In genomic region chr16:59585706-59586244, GRCm38 (mm10) we compare ENCODE assay signal across 25 mouse cellular contexts. TPM values are rescaled to one million over a fixed set of nuclear protein-coding genes. Genes with fewer than 3 reads are reported as not detected.
DNase-seq lines count a peak whose midpoint lies in the region; ATAC-seq and TF ChIP-seq lines count a peak whose summit lies in the region.
"Had no signal": no experiment of that assay in that cellular context is flagged by ENCODE, and none has a peak within 500 bp of the region (broad histone marks: within the 10 kb centered on the region; RNA-seq: fewer than 3 reads in every experiment).

No protein-coding gene starts in this region.

- H3K4me2 ChIP-seq in heart, postnatal 0 days (ENCODE audit: low read depth, low read length): no peak overlapping the region
- H3K4me2 ChIP-seq in lung, embryonic 14.5 days: no peak overlapping the region
- H3K4me2 ChIP-seq in lung, postnatal 0 days (replicated peaks; ENCODE audit: low read depth, low read length): no peak overlapping the region
- H3K4me2 ChIP-seq: limb, embryonic 12.5 days; liver, embryonic 11.5 days; neural tube, embryonic 13.5 days had no signal

- intact Hi-C loops in heart, postnatal 14 days (cut with DNase I): loop anchor here (2.0 kb wide), 1 partner anchor 15 kb away; no protein-coding TSS in a partner anchor
- intact Hi-C loops in heart, postnatal 36 days (cut with DNase I): no loop called here

- TF ChIP-seq EP300 in heart, postnatal 0 days (IDR thresholded peaks at IDR 0.05; ENCODE audit: low read depth): no peak
- no peak for TF ChIP-seq EP300 in lung, postnatal 0 days (IDR thresholded peaks at IDR 0.05)

- WGBS in heart, embryonic 10.5 days: 67% methylated on average over 4 of the region's 4 CpGs
- WGBS in heart, postnatal 0 days: 59% methylated on average over 4 of the region's 4 CpGs
- 70% methylated on average over 4 of the region's 4 CpGs for WGBS in lung, embryonic 14.5 days
- 63% methylated on average over 4 of the region's 4 CpGs for WGBS in lung, postnatal 0 days

- peak overlapping the region; percentile 87; the same call in 1 of the 2 replicates for H3K27ac ChIP-seq in heart, embryonic 10.5 days
- peak overlapping the region; percentile 93; the same call in 1 of the 2 replicates for H3K27ac ChIP-seq in heart, postnatal 0 days (ENCODE audit: low read depth)
- H3K27ac ChIP-seq in lung, embryonic 14.5 days (ENCODE audit: low read depth): no peak overlapping the region
- no peak overlapping the region for H3K27ac ChIP-seq in lung, postnatal 0 days (ENCODE audit: low read length)
- H3K27ac ChIP-seq: forebrain, embryonic 10.5 days; hindbrain, embryonic 10.5 days; limb, embryonic 12.5 days; neural tube, embryonic 13.5 days had no signal

- no peak for ATAC-seq in heart, postnatal 0 days (ENCODE audit: insufficient read depth, low read depth)
- ATAC-seq in lung, embryonic 14.5 days (ENCODE audit: insufficient read depth): 0 out of 2 replicates have a peak, but pooled peaks have one; percentile 33
- no peak for ATAC-seq in lung, postnatal 0 days
- ATAC-seq: forebrain, embryonic 16.5 days; liver, postnatal 0 days; midbrain, embryonic 16.5 days had no signal

- H3K27me3 ChIP-seq in heart, embryonic 10.5 days (ENCODE audit: insufficient read depth, poor library complexity, severe bottlenecking): no peaks in the 10 kb centered on the region
- H3K27me3 ChIP-seq in heart, postnatal 0 days (ENCODE audit: control insufficient read depth, insufficient read depth, low read length): no peaks in the 10 kb centered on the region
- no peaks in the 10 kb centered on the region for H3K27me3 ChIP-seq in lung, embryonic 14.5 days (ENCODE audit: insufficient read depth, low read length)
- H3K27me3 ChIP-seq in lung, postnatal 0 days (replicated peaks; ENCODE audit: insufficient read depth, low read length): no peaks in the 10 kb centered on the region
- H3K27me3 ChIP-seq: CH12.LX; limb, embryonic 12.5 days; neural tube, embryonic 13.5 days had no signal

- TF ChIP-seq CTCF in heart, postnatal 0 days (IDR thresholded peaks at IDR 0.05; ENCODE audit: low read depth): no peak
- no peak for TF ChIP-seq CTCF in lung, embryonic 14.5 days (IDR thresholded peaks at IDR 0.05; ENCODE audit: low read depth)
- TF ChIP-seq CTCF in lung, postnatal 0 days (IDR thresholded peaks at IDR 0.05): no peak

- DNase-seq in heart, embryonic 10.5 days (ENCODE audit: low spot score): peak; percentile 62
- no peak for DNase-seq in heart, postnatal 14 days
- no peak for DNase-seq in heart, postnatal 0 days (ENCODE audit: low spot score)
- DNase-seq in heart, postnatal 36 days: no peak
- no peak for DNase-seq in lung, embryonic 14.5 days
- DNase-seq in lung, postnatal 0 days (ENCODE audit: low spot score): no peak
- no peak for DNase-seq in urinary bladder, postnatal 10 days (ENCODE audit: low spot score)
- DNase-seq: adrenal gland, adult 2 months; B cell, adult 2 months; cerebellum, adult 11 months; cerebellum, adult 9-11 months; gastrocnemius, postnatal 25 days; liver, postnatal 0 days; thymus, postnatal 25 days had no signal

- H3K9ac ChIP-seq in heart, postnatal 0 days (replicated peaks; ENCODE audit: low read depth, low read length): no peak overlapping the region
- no peak overlapping the region for H3K9ac ChIP-seq in lung, embryonic 14.5 days
- no peak overlapping the region for H3K9ac ChIP-seq in lung, postnatal 0 days (replicated peaks; ENCODE audit: low read depth)
- H3K9ac ChIP-seq: limb, embryonic 12.5 days; liver, postnatal 0 days; neural tube, embryonic 13.5 days had no signal

- H3K4me1 ChIP-seq in heart, embryonic 10.5 days: peaks cover 51% of the 10 kb centered on the region
- H3K4me1 ChIP-seq in heart, postnatal 0 days (ENCODE audit: control insufficient read depth, insufficient read depth): peaks cover 48% of the 10 kb centered on the region
- peaks cover 3% of the 10 kb centered on the region; the same call in 1 of the 2 replicates for H3K4me1 ChIP-seq in lung, embryonic 14.5 days (ENCODE audit: insufficient read depth)
- peaks cover 6% of the 10 kb centered on the region; the same call in 1 of the 2 replicates for H3K4me1 ChIP-seq in lung, postnatal 0 days (ENCODE audit: insufficient read depth, low read depth, low read length)
- H3K4me1 ChIP-seq: hindbrain, embryonic 10.5 days had no signal

- no peaks in the 10 kb centered on the region for H3K9me3 ChIP-seq in heart, embryonic 10.5 days
- H3K9me3 ChIP-seq in heart, postnatal 0 days (replicated peaks; ENCODE audit: control insufficient read depth, low read length): no peaks in the 10 kb centered on the region
- no peaks in the 10 kb centered on the region for H3K9me3 ChIP-seq in lung, embryonic 14.5 days (ENCODE audit: low read depth, low read length)
- no peaks in the 10 kb centered on the region for H3K9me3 ChIP-seq in lung, postnatal 0 days (ENCODE audit: low read length)
- H3K9me3 ChIP-seq: forebrain, embryonic 10.5 days; G1E; hindbrain, embryonic 10.5 days; limb, embryonic 12.5 days; neural tube, embryonic 13.5 days had no signal

- H3K4me3 ChIP-seq in heart, embryonic 10.5 days: no peak overlapping the region
- no peak overlapping the region for H3K4me3 ChIP-seq in heart, postnatal 0 days (ENCODE audit: low read depth, low read length)
- no peak overlapping the region for H3K4me3 ChIP-seq in lung, embryonic 14.5 days (ENCODE audit: low read depth, low read length)
- no peak overlapping the region for H3K4me3 ChIP-seq in lung, postnatal 0 days (ENCODE audit: low read depth, low read length)
- H3K4me3 ChIP-seq: forebrain, embryonic 10.5 days; hindbrain, embryonic 10.5 days; layer of hippocampus, adult 2 months; limb, embryonic 12.5 days; myocyte; neural tube, embryonic 13.5 days had no signal

- H3K36me3 ChIP-seq in heart, embryonic 10.5 days: no peaks in the 10 kb centered on the region
- no peaks in the 10 kb centered on the region for H3K36me3 ChIP-seq in heart, postnatal 0 days (replicated peaks; ENCODE audit: control insufficient read depth, insufficient read depth, low read length)
- no peaks in the 10 kb centered on the region for H3K36me3 ChIP-seq in lung, embryonic 14.5 days (ENCODE audit: insufficient read depth)
- no peaks in the 10 kb centered on the region for H3K36me3 ChIP-seq in lung, postnatal 0 days (ENCODE audit: insufficient read depth, low read length)
- H3K36me3 ChIP-seq: forebrain, embryonic 10.5 days; G1E; hindbrain, embryonic 10.5 days; limb, embryonic 12.5 days; neural tube, embryonic 13.5 days had no signal

RNA-seq across cellular contexts. Expression of gene Crybg3, which starts 15.0 kb away (rescaled TPM):
- polyA plus RNA-seq in heart, embryonic 10.5 days (2016; fragmentation: Nextera tagmentation; extraction: Ambion mirVana): 11.4 and 17.5 TPM in 2 replicates
- 10 to 100 TPM; 64.1 to 67.2 TPM for total RNA-seq in heart, postnatal 14 days (2021)
- total RNA-seq in heart, postnatal 0 days (2014; rRNA removed; ENCODE audit: low replicate concordance): 26.9 and 40.0 TPM in 2 replicates
- 8.9 and 9.2 TPM in 2 replicates for polyA plus RNA-seq in heart, postnatal 0 days (2015; fragmentation: Nextera tagmentation; extraction: Ambion mirVana)
- 10 to 100 TPM; 65.4 to 90.1 TPM for total RNA-seq in heart, postnatal 36 days (2021)
- polyA plus RNA-seq in lung, embryonic 14.5 days (2014; fragmentation: Nextera tagmentation; extraction: Ambion mirVana): 9.7 and 10.6 TPM in 2 replicates
- 6.0 and 7.3 TPM in 2 replicates for polyA plus RNA-seq in lung, postnatal 0 days (2015; fragmentation: Nextera tagmentation; extraction: Ambion mirVana)

RNA-seq across cellular contexts. Expression of gene Arl6, which starts 53.4 kb away (rescaled TPM):
- 22.6 and 24.0 TPM in 2 replicates for polyA plus RNA-seq in heart, embryonic 10.5 days (2016; fragmentation: Nextera tagmentation; extraction: Ambion mirVana)
- total RNA-seq in heart, postnatal 14 days (2021): 1 to 10 TPM; 4.9 to 6.3 TPM
- 8.7 and 9.8 TPM in 2 replicates for total RNA-seq in heart, postnatal 0 days (2014; rRNA removed; ENCODE audit: low replicate concordance)
- 18.2 and 18.6 TPM in 2 replicates for polyA plus RNA-seq in heart, postnatal 0 days (2015; fragmentation: Nextera tagmentation; extraction: Ambion mirVana)
- total RNA-seq in heart, postnatal 36 days (2021): 1 to 10 TPM; 5.5 to 5.8 TPM
- 36.2 TPM in 2 replicates for polyA plus RNA-seq in lung, embryonic 14.5 days (2014; fragmentation: Nextera tagmentation; extraction: Ambion mirVana)
- polyA plus RNA-seq in lung, postnatal 0 days (2015; fragmentation: Nextera tagmentation; extraction: Ambion mirVana): 21.7 and 23.3 TPM in 2 replicates

Comparison
In these comparisons a context has a peak if more than half of its experiments do, and no peak if none do; other contexts are left out.
1. H3K27ac ChIP-seq: peak in heart, embryonic 10.5 days (single experiment) and heart, postnatal 0 days (single experiment); none in lung, embryonic 14.5 days (single experiment) and lung, postnatal 0 days (single experiment).